Mouse (Mus musculus) cortical plate, adult 2 months (tissue): Measurements from ENCODE around the gene Sarnp.

ENCODE experiments used
- CTCF ChIP-seq: fragments of 200-500 bp; IDR thresholded peaks from 2 replicates; pipeline ENCODE4 v1.5.1; 2011; ENCODE audit warnings: mild to moderate bottlenecking, control low read depth, low read length; ENCODE audit not compliant: insufficient read depth; ENCODE audit errors: extremely low read depth
- POLR2A ChIP-seq: fragments of 200-500 bp; IDR thresholded peaks from 2 replicates; pipeline ENCODE4 v1.6.1; 2011; ENCODE audit warnings: mild to moderate bottlenecking, low read length, control low read depth; ENCODE audit not compliant: insufficient read depth; ENCODE audit errors: extremely low read depth

GRCm38 (mm10) chr10:128839434-128839833, 22.3 kb downstream of the Sarnp start:
- TF ChIP-seq CTCF, result no peak
- no peak for TF ChIP-seq POLR2A
